Mouse (Mus musculus) hindbrain, postnatal 0 days (tissue): Measurements from ENCODE around the gene Fsd1. TPM values are rescaled to one million over a fixed set of nuclear protein-coding genes. Genes with fewer than 3 reads are reported as not detected.

ENCODE experiments used
- ATAC-seq: fragments of 200-750 bp; cut with Nextera tagmentation; 2 replicates; pipeline ENCODE4 v1.8.0; 2017; ENCODE audit warnings: mild to moderate bottlenecking, moderate TSS enrichment, moderate library complexity
- DNase-seq: peaks from one replicate; pipeline ENCODE4 v3.0.0-alpha.2; 2015; ENCODE audit warnings: low spot score
- H3K27ac ChIP-seq: fragments of 300-500 bp; sonication (generic); 2 replicates; pipeline ENCODE4 v1.5.1; 2014; ENCODE audit warnings: mild to moderate bottlenecking
- H3K27me3 ChIP-seq: fragments of 300-500 bp; sonication (generic); 2 replicates; pipeline ENCODE4 v1.6.1; 2014; ENCODE audit warnings: low read length, mixed read lengths; ENCODE audit not compliant: insufficient read depth
- H3K36me3 ChIP-seq: fragments of 300-500 bp; sonication (generic); 2 replicates; pipeline ENCODE4 v1.6.1; 2014; ENCODE audit warnings: low read length, mixed read lengths; ENCODE audit not compliant: insufficient read depth
- H3K4me1 ChIP-seq: fragments of 300-500 bp; sonication (generic); 2 replicates; pipeline ENCODE4 v1.6.1; 2014; ENCODE audit warnings: antibody characterized with exemption, low read length, mixed read lengths; ENCODE audit not compliant: insufficient read depth
- H3K4me2 ChIP-seq: fragments of 300-500 bp; sonication (generic); 2 replicates; pipeline ENCODE4 v1.6.1; 2014; ENCODE audit warnings: low read depth, mild to moderate bottlenecking, low read length, moderate library complexity, mixed read lengths
- H3K4me3 ChIP-seq: fragments of 300-500 bp; sonication (generic); 2 replicates; pipeline ENCODE4 v1.5.1; 2014; ENCODE audit warnings: low read length
- H3K9ac ChIP-seq: fragments of 300-500 bp; sonication (generic); replicated peaks from 2 replicates; pipeline ENCODE4 v1.6.1; 2014; ENCODE audit warnings: mild to moderate bottlenecking, low read length, moderate library complexity, mixed read lengths
- H3K9me3 ChIP-seq: fragments of 300-500 bp; sonication (generic); 2 replicates; pipeline ENCODE4 v1.6.1; 2016; ENCODE audit warnings: low read length, mixed read lengths
- CTCF ChIP-seq: IDR thresholded peaks from 2 replicates; pipeline ENCODE4 v1.5.1; 2016; ENCODE audit warnings: antibody characterized with exemption, control low read depth, low read depth
- WGBS: fragments of 180-500 bp; shearing (Covaris S2); extraction: QIAGEN DNeasy Blood & Tissue Kit; methylation state at CpG from one replicate; pipeline ENCODE4 v1.1.7; 2014; 5-methylcytosine and 5-hydroxymethylcytosine counted together
- polyA plus RNA-seq: library from polyadenylated mRNA; unstranded; fragments of >200 nt; fragmentation: Nextera tagmentation; extraction: Ambion mirVana; gene quantifications from 2 replicates; pipeline ENCODE4 v1.2.1, GENCODE M21; 2015
- total RNA-seq: library from RNA; depleted of rRNA; stranded (reverse); fragments of >200 nt; gene quantifications from 2 replicates; pipeline ENCODE4 v1.2.3, GENCODE M21; 2014; rRNA removed

Fsd1 gene
- total and polyA plus RNA-seq, 2 experiments from 2014 or later = 136 to 193 TPM

- no peak overlapping the region for H3K27ac ChIP-seq
- H3K27me3 ChIP-seq = no peaks in the 10 kb centered on the region
- WGBS = 37% methylated on average over 13 of the region's 13 CpGs
- H3K36me3 ChIP-seq = 0 out of 2 replicates have a peak, but pooled peaks cover 6% of the 10 kb centered on the region
- no peaks in the 10 kb centered on the region for H3K9me3 ChIP-seq
- H3K4me2 ChIP-seq = peak overlapping the region; percentile 49
- H3K4me1 ChIP-seq = peaks cover 16% of the 10 kb centered on the region
- H3K9ac ChIP-seq = peak overlapping the region; percentile 28
- peak overlapping the region; percentile 91 for H3K4me3 ChIP-seq
- TF ChIP-seq CTCF = no peak
- DNase-seq = no peak
- ATAC-seq = peak; percentile 15; the same call in 1 of the 2 replicates
Observed at GRCm38 (mm10) chr17:56036901-56037287, 50.6 kb downstream of the Fsd1 start.

- no peak for DNase-seq
- no peak overlapping the region for H3K4me3 ChIP-seq
Observed at GRCm38 (mm10) chr17:56038583-56039261, 52.4 kb downstream of the Fsd1 start.

GRCm38 (mm10) chr17:56039345-56039744, 53.0 kb downstream of the Fsd1 start:
- no peak for TF ChIP-seq CTCF
- Histone ChIP-seq H3K36me3 (no peaks in the 10 kb centered on the region), H3K4me2 (peak overlapping the region; percentile 94; the same call in 1 of the 2 replicates), H3K4me1 (peaks cover 16% of the 10 kb centered on the region), H3K9me3 (no peaks in the 10 kb centered on the region), H3K27me3 (no peaks in the 10 kb centered on the region), H3K9ac (no peak overlapping the region), H3K27ac (no peak overlapping the region), H3K4me3 (peak overlapping the region; percentile 76; the same call in 1 of the 2 replicates)
- DNase-seq = no peak
- 80% methylated on average over 4 of the region's 4 CpGs for WGBS
- no peak for ATAC-seq

More at GRCm38 (mm10) chr17:56038583-56039261, 52.4 kb downstream of the Fsd1 start:
- H3K9ac ChIP-seq = no peak overlapping the region
- ATAC-seq = no peak
- no peak for TF ChIP-seq CTCF
- peaks cover 16% of the 10 kb centered on the region for H3K4me1 ChIP-seq
- H3K27ac ChIP-seq = no peak overlapping the region
- no peaks in the 10 kb centered on the region for H3K9me3 ChIP-seq
- 0 out of 2 replicates have a peak, but pooled peaks cover 2% of the 10 kb centered on the region for H3K36me3 ChIP-seq
- 82% methylated on average over 8 of the region's 8 CpGs for WGBS
- H3K27me3 ChIP-seq = no peaks in the 10 kb centered on the region
- H3K4me2 ChIP-seq = no peak overlapping the region

- DNase-seq (peak; percentile 100), ATAC-seq (peak; percentile 89)
- H3K27me3 ChIP-seq = no peaks in the 10 kb centered on the region
- peak within 1 kb of the TSS; percentile 76 for H3K4me3 ChIP-seq
- H3K4me1 ChIP-seq = peaks cover 15% of the 10 kb centered on the region
- peak within 1 kb of the TSS; percentile 41; the same call in 1 of the 2 replicates for H3K27ac ChIP-seq
- no peaks in the 10 kb centered on the region for H3K9me3 ChIP-seq
- H3K4me2 ChIP-seq = peak within 1 kb of the TSS; percentile 94
- TF ChIP-seq CTCF = no peak
- WGBS = under 1% methylated on average over 68 of the region's 68 CpGs
- H3K9ac ChIP-seq = peak within 1 kb of the TSS; percentile 64
- no peaks in the 10 kb centered on the region for H3K36me3 ChIP-seq
Observed at GRCm38 (mm10) chr17:56040030-56040856, 53.9 kb downstream of the Fsd1 start, which contains the start of gene Chaf1a. Chaf1a (plus strand) TSS chr17:56040439.

GRCm38 (mm10) chr17:56040857-56041163, 54.5 kb downstream of the Fsd1 start:
- no peak for ATAC-seq
- 3% methylated on average over 12 of the region's 12 CpGs for WGBS
- no peak for TF ChIP-seq CTCF

More at GRCm38 (mm10) chr17:56040857-56041163, 54.5 kb downstream of the Fsd1 start:
- H3K27me3 ChIP-seq = no peaks in the 10 kb centered on the region
- H3K9me3 ChIP-seq = no peaks in the 10 kb centered on the region
- peaks cover 10% of the 10 kb centered on the region; the same call in 1 of the 2 replicates for H3K4me1 ChIP-seq
- peak overlapping the region; percentile 94 for H3K4me2 ChIP-seq
- DNase-seq = no peak
- H3K27ac ChIP-seq = 0 out of 2 replicates have a peak overlapping the region, but pooled peaks have one; percentile 41
- peak overlapping the region; percentile 76 for H3K4me3 ChIP-seq
- H3K9ac ChIP-seq = peak overlapping the region; percentile 64
- H3K36me3 ChIP-seq = no peaks in the 10 kb centered on the region

Other genes with a start within 250 kb of the Fsd1 start
- 0.16 TPM in 1 of 2 replicates, not detected in the other for gene Adgre4, start 236.5 kb upstream of the Fsd1 start, total RNA-seq
- gene Adgre4, start 236.5 kb upstream of the Fsd1 start, polyA plus RNA-seq = 0.15 and 0.19 TPM in 2 replicates
- gene Zfp119a, start 107.6 kb upstream of the Fsd1 start, total RNA-seq = 3.6 and 5.1 TPM in 2 replicates
- gene Zfp119a, start 107.6 kb upstream of the Fsd1 start, polyA plus RNA-seq = 6.4 and 7.4 TPM in 2 replicates
- 4.8 and 8.8 TPM in 2 replicates for gene Zfp959, start 94.4 kb upstream of the Fsd1 start, total RNA-seq
- 7.5 and 8.9 TPM in 2 replicates for gene Zfp959, start 94.4 kb upstream of the Fsd1 start, polyA plus RNA-seq
- gene Zfp119b, start 37.0 kb upstream of the Fsd1 start, total RNA-seq = 1.8 and 4.3 TPM in 2 replicates
- gene Zfp119b, start 37.0 kb upstream of the Fsd1 start, polyA plus RNA-seq = 5.6 and 6.8 TPM in 2 replicates
- gene Ebi3, start 33.9 kb upstream of the Fsd1 start, total RNA-seq = 0.61 and 3.8 TPM in 2 replicates
- gene Ebi3, start 33.9 kb upstream of the Fsd1 start, polyA plus RNA-seq = 5.2 and 7.3 TPM in 2 replicates
- gene Yju2, start 27.4 kb upstream of the Fsd1 start, total RNA-seq = 6.8 and 18.3 TPM in 2 replicates
- gene Yju2, start 27.4 kb upstream of the Fsd1 start, polyA plus RNA-seq = 16.7 and 19.4 TPM in 2 replicates
- gene Shd, start 16.0 kb upstream of the Fsd1 start, total RNA-seq = 233 and 250 TPM in 2 replicates
- 150 and 152 TPM in 2 replicates for gene Shd, start 16.0 kb upstream of the Fsd1 start, polyA plus RNA-seq
- gene Stap2, start 19.1 kb downstream of the Fsd1 start, total RNA-seq = 5.4 and 5.9 TPM in 2 replicates
- gene Stap2, start 19.1 kb downstream of the Fsd1 start, polyA plus RNA-seq = 4.3 and 4.6 TPM in 2 replicates
- 185 and 186 TPM in 2 replicates for gene Mpnd, start 19.2 kb downstream of the Fsd1 start, total RNA-seq
- gene Mpnd, start 19.2 kb downstream of the Fsd1 start, polyA plus RNA-seq = 106 and 107 TPM in 2 replicates
- 76.0 and 79.5 TPM in 2 replicates for gene Sh3gl1, start 50.1 kb downstream of the Fsd1 start, total RNA-seq
- 84.5 and 87.6 TPM in 2 replicates for gene Sh3gl1, start 50.1 kb downstream of the Fsd1 start, polyA plus RNA-seq
- 5.8 and 6.1 TPM in 2 replicates for gene Chaf1a, start 53.9 kb downstream of the Fsd1 start, total RNA-seq
- 4.5 and 5.3 TPM in 2 replicates for gene Chaf1a, start 53.9 kb downstream of the Fsd1 start, polyA plus RNA-seq
- gene Ubxn6, start 88.5 kb downstream of the Fsd1 start, total RNA-seq = 92.0 and 111 TPM in 2 replicates
- 75.2 and 77.7 TPM in 2 replicates for gene Ubxn6, start 88.5 kb downstream of the Fsd1 start, polyA plus RNA-seq
- gene Hdgfl2, start 93.1 kb downstream of the Fsd1 start, total RNA-seq = 57.5 and 70.0 TPM in 2 replicates
- 109 and 119 TPM in 2 replicates for gene Hdgfl2, start 93.1 kb downstream of the Fsd1 start, polyA plus RNA-seq
- 0.61 and 0.99 TPM in 2 replicates for gene Plin4, start 123.3 kb downstream of the Fsd1 start, total RNA-seq
- gene Plin4, start 123.3 kb downstream of the Fsd1 start, polyA plus RNA-seq = 0.08 and 0.11 TPM in 2 replicates
- gene Plin5, start 131.1 kb downstream of the Fsd1 start, total RNA-seq = 2.2 and 3.3 TPM in 2 replicates
- 4.1 and 4.4 TPM in 2 replicates for gene Plin5, start 131.1 kb downstream of the Fsd1 start, polyA plus RNA-seq
- 0.21 TPM in 1 of 2 replicates, not detected in the other for gene Lrg1, start 135.5 kb downstream of the Fsd1 start, total RNA-seq
- 0.90 and 0.95 TPM in 2 replicates for gene Lrg1, start 135.5 kb downstream of the Fsd1 start, polyA plus RNA-seq
- gene Sema6b, start 153.8 kb downstream of the Fsd1 start, total RNA-seq = 91.6 and 97.5 TPM in 2 replicates
- 12.9 and 13.2 TPM in 2 replicates for gene Sema6b, start 153.8 kb downstream of the Fsd1 start, polyA plus RNA-seq
- 14.4 and 17.8 TPM in 2 replicates for gene Tnfaip8l1, start 176.0 kb downstream of the Fsd1 start, total RNA-seq
- gene Tnfaip8l1, start 176.0 kb downstream of the Fsd1 start, polyA plus RNA-seq = 6.9 and 7.1 TPM in 2 replicates
- 58.1 and 59.0 TPM in 2 replicates for gene Mydgf, start 197.4 kb downstream of the Fsd1 start, total RNA-seq
- 86.6 and 86.9 TPM in 2 replicates for gene Mydgf, start 197.4 kb downstream of the Fsd1 start, polyA plus RNA-seq
- gene Dpp9, start 232.4 kb downstream of the Fsd1 start, total RNA-seq = 30.3 and 31.3 TPM in 2 replicates
- gene Dpp9, start 232.4 kb downstream of the Fsd1 start, polyA plus RNA-seq = 18.9 and 19.0 TPM in 2 replicates